In the genomic region with DNA sequence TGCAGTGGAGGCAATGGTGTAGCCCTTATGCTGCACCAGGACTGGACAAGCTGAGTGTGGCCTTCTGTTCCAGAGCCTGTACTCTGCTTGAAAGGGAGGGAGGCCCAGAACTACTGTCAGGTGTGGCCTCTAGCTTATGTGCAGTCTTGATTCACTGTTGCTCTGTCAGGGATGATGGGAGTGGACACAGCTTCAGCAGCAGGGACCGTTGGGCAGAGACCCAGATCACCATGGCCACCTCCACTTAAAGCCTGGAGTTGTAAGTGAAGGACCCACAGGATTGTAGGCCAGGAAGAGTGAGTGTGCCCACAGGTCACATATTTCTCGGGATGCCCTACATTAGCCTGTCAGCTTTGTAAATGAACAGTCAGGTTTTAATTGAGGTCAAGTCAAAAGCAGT, we compare ENCODE assay signal across 17 mouse cellular contexts.
DNase-seq lines count a peak whose midpoint lies in the region; ATAC-seq lines count a peak whose summit lies in the region.
"Had no signal": no experiment of that assay in that cellular context is flagged by ENCODE, and none has a peak within 500 bp of the region (broad histone marks: within the 10 kb centered on the region; RNA-seq: fewer than 3 reads in every experiment).

No protein-coding gene starts in this region.

- no peaks in the 10 kb centered on the region for H3K36me3 ChIP-seq in limb, embryonic 11.5 days (ENCODE audit: control insufficient read depth, insufficient read depth, low read length)
- H3K36me3 ChIP-seq in limb, embryonic 10.5 days, result no peaks in the 10 kb centered on the region
- H3K36me3 ChIP-seq: embryonic facial prominence, embryonic 10.5 days; heart, embryonic 15.5 days; hindbrain, embryonic 10.5 days had no signal

- H3K4me1 ChIP-seq in limb, embryonic 11.5 days (ENCODE audit: control insufficient read depth, insufficient read depth, low read length), result no peaks in the 10 kb centered on the region
- H3K4me1 ChIP-seq in limb, embryonic 10.5 days, result no peaks in the 10 kb centered on the region
- H3K4me1 ChIP-seq: forebrain, embryonic 13.5 days; heart, embryonic 15.5 days; hindbrain, embryonic 10.5 days had no signal

- peak; percentile 18 for DNase-seq in heart, adult 11 months
- DNase-seq in heart, postnatal 10 days, result no peak
- peak; percentile 13 for DNase-seq in limb, embryonic 11.5 days (ENCODE audit: low spot score)
- no peak for DNase-seq in limb, embryonic 10.5 days (ENCODE audit: low spot score)
- DNase-seq in right cerebral cortex, postnatal 10 days (ENCODE audit: low spot score in 2 of 2), result peak; percentile 32 to 41
- DNase-seq in right cerebral cortex, adult 2 months (ENCODE audit: low spot score in 2 of 2), result no peak
- DNase-seq: adrenal gland, adult 8-10 months; adrenal gland, postnatal 36 days; cerebellum, adult 8-10 months; forebrain, postnatal 0 days; heart, adult 2 months had no signal

- no peak overlapping the region for H3K9ac ChIP-seq in limb, embryonic 11.5 days (ENCODE audit: low read length)
- H3K9ac ChIP-seq: forebrain, embryonic 13.5 days; forebrain, postnatal 0 days; heart, embryonic 15.5 days; hindbrain, embryonic 14.5 days had no signal

- intact Hi-C loops in heart, postnatal 10 days (cut with DNase I), result no loop called here

- no peaks in the 10 kb centered on the region for H3K27me3 ChIP-seq in limb, embryonic 11.5 days (ENCODE audit: control insufficient read depth, insufficient read depth, low read length)
- H3K27me3 ChIP-seq in limb, embryonic 10.5 days (ENCODE audit: low read depth, poor library complexity, severe bottlenecking), result no peaks in the 10 kb centered on the region
- H3K27me3 ChIP-seq: forebrain, embryonic 13.5 days; heart, embryonic 15.5 days had no signal

- no peak overlapping the region for H3K4me3 ChIP-seq in limb, embryonic 11.5 days (ENCODE audit: low read depth, low read length)
- H3K4me3 ChIP-seq in limb, embryonic 10.5 days, result no peak overlapping the region
- H3K4me3 ChIP-seq: embryonic facial prominence, embryonic 10.5 days; forebrain, embryonic 13.5 days; heart, adult 2 months; heart, embryonic 15.5 days; hindbrain, embryonic 10.5 days had no signal

- H3K4me2 ChIP-seq in limb, embryonic 11.5 days (ENCODE audit: low read depth, severe bottlenecking), result no peak overlapping the region
- H3K4me2 ChIP-seq: forebrain, embryonic 13.5 days; heart, embryonic 11.5 days; heart, embryonic 15.5 days; hindbrain, embryonic 14.5 days had no signal

- no peak for ATAC-seq in limb, embryonic 11.5 days (ENCODE audit: insufficient number of reproducible peaks, low FRiP score, low TSS enrichment, low read depth)
- ATAC-seq: forebrain, embryonic 13.5 days; forebrain, postnatal 0 days had no signal

- H3K9me3 ChIP-seq in limb, embryonic 11.5 days (ENCODE audit: control insufficient read depth, low read length), result no peaks in the 10 kb centered on the region
- no peaks in the 10 kb centered on the region for H3K9me3 ChIP-seq in limb, embryonic 10.5 days (replicated peaks)
- H3K9me3 ChIP-seq: embryonic facial prominence, embryonic 10.5 days; forebrain, embryonic 13.5 days; heart, embryonic 15.5 days; hindbrain, embryonic 10.5 days had no signal

- H3K27ac ChIP-seq in limb, embryonic 11.5 days (replicated peaks; ENCODE audit: low read depth, low read length), result no peak overlapping the region
- H3K27ac ChIP-seq in limb, embryonic 10.5 days, result no peak overlapping the region
- H3K27ac ChIP-seq: embryonic facial prominence, embryonic 10.5 days; forebrain, embryonic 13.5 days; heart, adult 2 months; heart, embryonic 15.5 days; hindbrain, embryonic 10.5 days; hindbrain, embryonic 14.5 days had no signal

- WGBS in limb, embryonic 11.5 days, result 64% methylated on average over 2 of the region's 2 CpGs
- WGBS in limb, embryonic 10.5 days, result 73% methylated on average over 2 of the region's 2 CpGs

Comparison
In these comparisons a context has a peak if more than half of its experiments do, and no peak if none do; other contexts are left out.
1. DNase-seq: peak in heart, adult 11 months (single experiment), limb, embryonic 11.5 days (single experiment) and right cerebral cortex, postnatal 10 days (2 of 2); none in heart, postnatal 10 days (0 of 2), limb, embryonic 10.5 days (single experiment) and right cerebral cortex, adult 2 months (0 of 2).